Mouse (Mus musculus): ENCODE results near the gene Pigb.

The Pigb gene

GRCm38 (mm10) chr9:72988706-72989105 lies 51.5 kb downstream of the Pigb start:
- peak; percentile 58 for DNase-seq

GRCm38 (mm10) chr9:72987703-72988102 lies 52.5 kb downstream of the Pigb start:
- no peak for DNase-seq

- peak; percentile 98 for DNase-seq
Measured at GRCm38 (mm10) chr9:72985250-72986220, 54.6 kb downstream of the Pigb start, which contains the start of the genes Ccpg1os and Ccpg1. Gene Ccpg1os, minus strand, starts transcription at chr9:72985382. Gene Ccpg1, plus strand, starts transcription at chr9:72985429.

- no peak for DNase-seq
Measured at GRCm38 (mm10) chr9:72983066-72983465, 57.1 kb downstream of the Pigb start.

- DNase-seq = no peak
Measured at GRCm38 (mm10) chr9:72975242-72975641, 64.9 kb downstream of the Pigb start.

- no peak for DNase-seq
Measured at GRCm38 (mm10) chr9:72974734-72975133, 65.4 kb downstream of the Pigb start.

GRCm38 (mm10) chr9:72972984-72973383 lies 67.2 kb downstream of the Pigb start:
- no peak for DNase-seq

GRCm38 (mm10) chr9:72972435-72972834 lies 67.7 kb downstream of the Pigb start:
- no peak for DNase-seq

GRCm38 (mm10) chr9:72969874-72970273 lies 70.3 kb downstream of the Pigb start:
- peak; percentile 48 for DNase-seq

- peak; percentile 58 for DNase-seq
Measured at GRCm38 (mm10) chr9:72968349-72969061, 71.7 kb downstream of the Pigb start.

GRCm38 (mm10) chr9:72961959-72962358 lies 78.2 kb downstream of the Pigb start:
- no peak for DNase-seq

GRCm38 (mm10) chr9:72961346-72961745 lies 78.8 kb downstream of the Pigb start:
- peak; percentile 60 for DNase-seq

- peak; percentile 80 for DNase-seq
Measured at GRCm38 (mm10) chr9:72958521-72959450, 81.4 kb downstream of the Pigb start, which contains the start of the genes Dyx1c1 and Gm44503. Gene Dyx1c1, plus strand, starts transcription at chr9:72958785. Gene Gm44503, plus strand, starts transcription at chr9:72958852.

Measured in kidney, adult 9 months (tissue).